Mouse (Mus musculus) heart, postnatal 10 days (tissue): ENCODE measurements at regions not wholly inside any gene's neighbourhood (a gene's known extent, or its start where the extent isn't known, plus 50 kb on each side); places are given as distances from the start of the nearest gene placed in this dataset.

Experiments used
- DNase-seq, 2 experiments: peaks; one replicate each; pipeline ENCODE4 v3.0.0; 2021
- intact Hi-C: fragments of 180-260 bp; cut with DNase I; formaldehyde crosslinking; loops from one replicate; pipeline ENCODE4 v1.15.1; 2025

DNA sequence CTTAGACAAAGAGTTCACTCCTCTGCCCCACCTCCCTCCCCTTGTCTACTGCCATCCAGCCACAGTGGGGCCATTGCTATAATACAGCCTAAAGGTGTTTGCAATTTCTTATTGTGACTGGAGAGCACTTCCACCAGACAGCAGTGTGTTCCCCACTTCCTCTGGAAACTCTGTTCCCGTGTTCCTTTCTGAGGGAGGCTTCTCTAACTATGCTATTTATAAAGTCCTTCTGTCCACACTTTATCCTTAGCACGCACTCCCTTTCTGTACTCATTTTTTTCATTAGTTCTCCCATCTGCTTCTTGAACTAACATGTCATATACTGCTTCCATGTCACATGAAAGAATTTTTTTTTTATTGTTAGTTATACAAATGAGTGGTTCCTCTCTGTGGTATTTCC lies 52.0 kb upstream of the 4930432M17Rik start:
- DNase-seq: no peak
- intact Hi-C loops: no loop called here

DNA sequence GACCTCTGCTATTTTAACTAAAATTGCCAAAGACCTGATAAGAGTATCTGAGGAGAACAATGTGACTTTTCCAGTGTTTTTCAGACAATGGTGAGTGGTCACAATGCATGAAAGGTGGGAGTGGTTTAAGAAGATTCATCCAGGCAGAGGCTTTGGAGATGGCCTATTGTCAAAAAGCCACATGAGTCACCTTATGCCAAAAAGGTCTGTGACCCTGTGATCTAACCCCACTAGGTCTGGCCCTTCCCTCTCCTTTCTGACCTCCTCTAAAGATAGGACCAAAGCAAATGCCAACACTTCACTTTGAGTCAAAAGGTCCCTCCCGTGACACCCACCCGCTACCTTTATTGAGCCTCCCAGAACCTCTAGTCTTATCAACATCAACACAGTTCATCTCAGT lies 52.4 kb upstream of the 4930432M17Rik start:
- no peak for DNase-seq
- intact Hi-C loops: no loop called here

DNA sequence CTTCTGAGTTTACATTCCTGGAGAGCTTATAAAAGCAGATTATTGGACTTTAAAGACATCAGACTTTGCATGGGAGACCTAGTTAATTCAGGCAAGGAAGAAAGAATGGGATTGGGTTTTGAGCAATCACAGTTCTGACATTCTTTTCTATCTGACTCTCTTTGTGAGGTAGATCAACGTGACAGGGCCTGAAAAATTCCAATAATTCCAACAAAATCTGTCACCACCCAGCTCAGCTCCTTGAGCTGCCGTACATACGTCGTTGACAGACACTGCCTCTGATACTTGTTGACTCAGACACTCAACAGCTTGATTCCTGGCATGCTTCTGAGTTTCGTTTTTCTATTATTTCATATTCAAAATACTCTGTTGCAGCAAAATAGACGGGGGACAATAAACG lies 53.2 kb upstream of the 4930432M17Rik start:
- intact Hi-C loops: no loop called here
- DNase-seq: peak in 1 of 2 experiments; percentile 18

DNA sequence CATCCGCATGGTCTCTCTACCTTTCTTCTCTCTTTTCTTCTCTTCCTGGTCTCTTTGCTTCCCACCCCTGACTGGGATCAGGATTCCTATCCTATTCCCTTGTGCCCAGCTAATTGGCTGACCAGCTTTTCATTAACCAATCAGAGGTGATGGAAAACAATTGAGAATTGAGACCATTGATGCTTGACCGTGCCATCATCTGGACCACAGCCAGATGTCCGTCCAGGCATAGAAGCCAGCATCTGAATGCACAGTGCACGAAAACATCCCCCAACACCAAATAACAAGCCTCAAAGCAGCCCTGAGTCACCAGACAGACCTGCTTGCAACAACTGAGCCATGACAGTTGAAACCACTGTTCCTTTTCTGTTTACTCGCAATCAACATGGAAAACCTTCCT lies 54.5 kb upstream of the 4930432M17Rik start:
- DNase-seq: no peak
- intact Hi-C loops: no loop called here

DNA sequence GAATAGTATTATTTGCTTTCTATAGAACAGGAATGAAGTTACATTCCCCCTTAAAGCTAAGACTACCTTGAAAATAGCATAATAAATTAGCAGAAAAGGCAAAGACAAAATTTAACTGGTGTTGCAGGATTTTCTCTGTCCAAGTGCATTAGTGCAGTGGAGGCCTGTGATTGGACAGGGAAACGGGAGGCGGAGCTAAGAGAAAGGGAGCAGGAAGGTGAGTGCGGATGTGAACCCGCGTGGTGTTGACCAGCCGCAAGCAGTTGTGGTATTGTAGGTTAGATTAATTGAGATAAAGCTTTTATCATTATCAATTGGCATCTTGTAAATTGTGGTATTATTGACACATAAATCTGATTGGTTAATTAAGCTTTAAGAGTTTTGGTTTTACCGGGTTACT lies 55.8 kb upstream of the 4930432M17Rik start:
- intact Hi-C loops: no loop called here
- no peak for DNase-seq

DNA sequence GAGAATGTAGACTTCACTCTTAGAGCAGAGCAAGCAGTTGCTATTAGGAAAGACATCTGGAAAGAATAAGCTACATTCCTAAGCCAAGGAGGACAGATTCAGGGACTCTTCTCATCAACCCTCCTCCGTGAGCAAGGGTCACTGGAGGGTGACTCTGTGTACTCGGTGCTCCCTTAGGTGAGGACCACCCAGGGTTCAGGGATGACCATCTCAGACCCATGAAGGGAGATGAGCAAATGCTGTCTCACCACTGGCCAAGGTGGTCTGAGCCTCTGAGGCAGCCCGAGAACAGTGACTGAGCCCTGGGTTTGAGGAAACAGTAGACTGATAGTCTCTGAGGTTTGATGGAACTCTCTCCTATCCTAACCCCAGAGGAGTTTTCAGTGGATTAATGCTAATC lies 57.3 kb upstream of the 4930432M17Rik start:
- no peak for DNase-seq
- intact Hi-C loops: no loop called here

DNA sequence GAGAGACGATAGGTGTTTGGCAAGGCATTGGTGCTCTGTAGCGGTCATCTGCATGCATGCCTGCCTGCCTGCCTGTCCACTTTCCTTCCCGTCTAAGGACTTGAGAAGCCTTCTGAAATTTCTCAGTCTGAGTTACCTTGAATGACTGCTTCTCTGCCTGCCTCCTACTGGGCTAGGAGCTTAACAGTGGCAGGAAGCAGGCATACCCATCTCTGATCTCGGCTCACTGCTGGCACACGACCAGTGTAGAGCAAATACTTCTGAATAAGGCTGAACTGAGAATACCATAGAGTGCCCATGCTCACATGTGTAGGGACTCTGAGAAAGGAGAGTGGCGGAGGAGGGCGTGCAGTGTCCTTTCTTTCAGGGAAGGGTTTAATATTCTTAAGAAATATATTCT lies 60.7 kb upstream of the 4930432M17Rik start:
- intact Hi-C loops: no loop called here

DNA sequence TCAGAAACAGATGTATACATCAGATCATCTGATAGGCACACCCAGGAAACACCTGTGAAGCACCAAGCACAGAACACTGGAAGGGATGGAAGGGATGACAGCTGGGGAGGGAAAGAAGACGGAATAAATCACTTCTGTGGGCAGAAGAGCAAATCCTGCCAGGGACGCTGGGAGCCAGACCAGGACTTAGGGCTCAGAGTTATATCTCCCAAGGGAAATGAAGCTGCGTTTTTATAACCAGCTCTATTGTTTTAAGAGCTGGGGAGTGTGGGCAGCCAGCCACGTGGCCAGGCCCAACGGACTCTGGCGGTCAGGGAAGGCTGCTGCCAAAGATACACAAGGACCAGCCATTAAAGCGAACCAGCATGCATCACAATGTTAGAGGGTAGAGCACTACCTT lies 61.5 kb upstream of the 4930432M17Rik start:
- intact Hi-C loops: no loop called here
- DNase-seq: peak; percentile 40 to 53

More for the DNA sequence above, 60.7 kb upstream of the 4930432M17Rik start:
- no peak for DNase-seq

DNA sequence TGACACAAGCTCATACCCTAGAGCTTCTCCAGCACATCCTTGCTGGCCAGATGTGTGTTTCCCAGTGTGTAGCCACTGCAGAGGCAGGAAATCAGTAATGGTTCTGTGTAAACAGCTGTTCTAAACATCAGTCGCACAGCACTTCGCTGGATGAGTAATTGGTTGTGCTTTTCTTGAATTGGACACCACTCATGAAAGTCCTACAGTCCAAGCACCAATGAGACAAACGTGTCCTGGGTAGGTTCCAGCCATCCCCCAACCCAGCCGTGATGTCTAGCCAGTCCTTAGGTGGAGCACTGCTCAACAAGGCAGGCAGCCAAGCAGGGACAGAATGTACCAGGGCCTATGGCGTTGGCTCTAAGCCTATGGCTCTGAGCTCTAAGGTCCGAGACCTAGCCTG lies 65.8 kb upstream of the 4930432M17Rik start:
- no peak for DNase-seq
- intact Hi-C loops: no loop called here

DNA sequence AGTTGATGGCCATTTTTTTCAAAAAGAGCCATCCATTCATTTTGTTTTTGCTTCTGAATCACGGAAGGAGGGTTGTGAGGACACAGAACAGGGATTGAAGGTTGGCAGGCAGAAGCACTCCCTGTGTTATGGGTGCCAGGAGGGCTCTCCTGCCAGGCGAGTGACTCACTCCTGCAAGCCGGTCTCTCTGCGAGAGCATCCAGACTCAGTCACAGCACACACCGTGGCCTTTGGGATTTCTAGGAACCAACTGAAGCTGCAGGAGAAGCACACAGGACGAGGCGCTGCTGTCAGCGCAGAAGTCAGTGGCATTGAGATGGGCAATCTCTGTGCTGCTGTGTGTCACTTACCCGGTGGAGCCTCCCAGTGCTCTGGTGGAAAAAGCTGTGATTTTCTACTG lies 66.5 kb upstream of the 4930432M17Rik start:
- no peak for DNase-seq
- intact Hi-C loops: no loop called here

DNA sequence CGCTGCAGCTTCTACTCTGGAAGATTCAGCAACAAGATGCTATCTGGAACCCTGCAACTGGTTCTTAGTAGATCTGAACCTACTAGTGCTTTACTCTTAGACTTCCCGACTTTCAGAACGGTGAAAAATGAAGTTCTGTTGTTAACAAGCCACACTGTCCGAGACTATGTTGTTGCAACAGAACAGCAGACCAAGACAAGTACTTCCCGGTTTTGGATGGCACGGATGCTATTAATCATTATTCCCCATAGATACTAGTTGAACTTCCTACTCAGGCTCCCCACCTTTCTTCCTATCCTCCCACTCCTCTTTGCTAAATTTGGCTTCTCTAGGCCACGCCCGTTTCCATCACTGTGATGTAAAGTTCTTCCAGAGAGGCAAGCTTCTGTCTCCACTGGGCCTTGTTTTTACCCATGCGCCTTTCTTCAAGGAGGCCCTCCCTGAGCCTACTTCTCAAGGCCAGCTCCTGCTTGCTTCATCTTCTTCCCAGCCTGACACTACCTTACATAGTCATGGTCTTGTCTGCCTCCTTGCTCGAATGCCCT lies 67.7 kb upstream of the 4930432M17Rik start:
- intact Hi-C loops: no loop called here
- DNase-seq: no peak

DNA sequence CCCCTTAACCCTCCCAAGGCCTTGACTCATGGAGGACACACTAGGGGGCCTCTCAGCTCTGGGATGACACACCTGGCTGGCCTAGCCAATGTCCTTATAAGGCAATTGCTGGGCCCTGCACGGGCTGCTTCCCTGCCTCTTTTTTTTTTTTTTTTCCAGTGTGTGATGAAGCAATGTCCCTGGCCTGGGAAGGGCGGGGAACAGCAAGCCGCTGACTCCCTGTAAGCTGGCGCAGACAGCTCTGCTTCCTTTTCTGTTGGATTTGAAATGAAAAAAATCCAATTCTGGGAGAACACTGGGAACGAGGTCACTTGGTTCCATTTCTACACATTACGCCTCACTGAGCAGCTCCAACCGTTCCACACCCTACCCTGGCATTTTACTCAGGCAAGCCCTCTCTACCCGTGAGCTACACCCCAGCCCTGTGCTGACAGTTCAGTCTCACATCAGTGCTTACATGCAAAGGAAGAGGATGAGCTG lies 68.4 kb upstream of the 4930432M17Rik start:
- intact Hi-C loops: no loop called here
- peak; percentile 32 to 39 for DNase-seq

DNA sequence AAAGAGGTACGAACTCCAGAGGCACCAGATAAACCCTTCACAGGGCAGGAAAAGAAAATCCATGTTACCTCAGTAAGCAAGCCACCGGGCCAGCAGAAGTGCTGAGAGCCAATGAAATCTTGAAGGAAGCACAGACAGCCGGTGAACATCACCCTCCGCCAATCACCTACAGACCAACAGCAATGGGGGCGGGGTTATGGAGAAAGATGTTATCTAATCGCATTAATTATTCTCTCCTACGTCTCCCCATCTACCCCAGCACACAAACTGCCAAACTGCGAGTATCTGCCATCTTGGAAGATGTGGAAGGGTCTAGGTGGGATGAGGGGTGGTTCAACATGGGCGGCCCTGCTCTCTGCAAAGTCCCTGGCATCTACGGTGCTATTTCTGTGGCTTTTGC lies 68.6 kb upstream of the Slc44a3 start:
- intact Hi-C loops: no loop called here
- no peak for DNase-seq

DNA sequence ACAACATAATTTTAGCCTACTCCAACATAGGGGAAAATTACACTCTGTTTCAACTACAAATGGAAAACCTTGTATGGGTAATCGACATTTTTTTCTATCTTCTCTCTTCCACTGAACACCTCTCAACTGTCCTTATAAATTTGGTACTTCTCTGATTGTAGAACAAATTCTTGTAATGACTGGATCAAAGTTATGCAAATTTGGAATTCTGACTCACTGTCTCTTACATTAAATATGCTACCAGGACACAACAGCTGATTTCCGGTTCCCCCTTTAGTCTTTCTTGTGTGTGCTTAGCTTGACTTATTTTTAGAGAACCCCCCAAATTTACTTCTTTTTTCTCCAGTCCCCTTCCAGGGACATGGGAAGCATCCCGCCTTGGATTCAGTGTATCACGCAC lies 68.2 kb upstream of the Slc44a3 start:
- intact Hi-C loops: no loop called here
- no peak for DNase-seq

DNA sequence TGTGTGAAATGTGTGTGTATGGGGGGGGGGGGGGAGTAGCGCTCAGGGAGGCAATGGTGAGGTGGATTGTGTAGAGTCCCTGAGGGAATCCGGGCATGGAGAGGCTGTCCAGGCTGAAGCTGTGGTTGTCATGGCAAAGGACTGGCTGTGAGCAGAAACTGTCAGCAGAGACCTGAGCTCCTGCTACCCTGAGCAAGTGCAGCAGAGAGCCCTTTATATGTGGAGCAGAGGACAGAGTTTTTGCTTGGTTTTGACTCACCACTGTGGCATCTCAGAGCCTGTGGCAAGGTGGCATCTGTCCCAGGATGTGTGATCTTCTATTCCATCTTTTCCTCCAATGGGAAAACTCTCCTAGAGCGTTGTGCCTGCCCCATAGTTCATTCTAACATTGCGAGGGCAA lies 65.8 kb upstream of the Slc44a3 start:
- intact Hi-C loops: no loop called here
- no peak for DNase-seq

DNA sequence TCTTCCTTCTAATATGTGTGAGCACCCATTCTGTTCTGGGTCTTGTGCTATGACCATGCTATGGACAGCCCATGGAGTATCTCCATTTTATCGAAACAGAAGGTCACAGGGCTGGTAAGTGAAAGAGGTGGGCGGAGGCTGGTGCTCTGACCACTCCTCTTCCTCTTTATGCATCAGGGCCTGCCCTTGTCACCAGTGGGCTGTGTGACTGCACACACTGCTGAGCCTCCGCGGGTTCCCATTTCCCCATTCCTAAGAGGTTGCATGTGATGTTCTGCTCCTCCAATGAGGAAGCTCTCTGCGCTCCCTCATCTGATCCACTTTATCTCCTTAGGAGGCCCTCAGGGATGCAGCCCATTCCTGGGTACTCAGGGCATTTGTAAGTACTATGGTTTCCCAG lies 65.0 kb upstream of the Slc44a3 start:
- intact Hi-C loops: no loop called here

DNA sequence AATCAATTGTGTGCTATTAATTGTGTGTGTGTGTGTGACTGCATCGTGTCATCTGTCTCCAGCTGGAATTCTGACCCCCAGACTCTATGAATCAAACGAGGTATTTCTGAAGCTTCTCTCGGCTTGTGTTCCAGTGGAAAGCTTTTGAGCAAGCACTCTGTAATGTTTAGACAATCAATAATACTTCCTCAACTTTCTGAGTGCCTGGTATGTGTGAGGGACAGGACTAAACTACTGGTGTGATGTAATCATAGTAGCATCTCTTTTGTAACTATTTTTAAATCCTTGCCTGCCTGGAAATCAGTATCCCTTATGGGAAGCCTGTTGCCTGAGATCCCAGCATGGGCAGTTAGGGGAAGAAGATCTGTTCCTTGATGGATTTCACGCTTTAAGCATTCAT lies 62.4 kb upstream of the Slc44a3 start:
- intact Hi-C loops: no loop called here
- DNase-seq: no peak

More for the DNA sequence above, 65.0 kb upstream of the Slc44a3 start:
- DNase-seq: no peak

DNA sequence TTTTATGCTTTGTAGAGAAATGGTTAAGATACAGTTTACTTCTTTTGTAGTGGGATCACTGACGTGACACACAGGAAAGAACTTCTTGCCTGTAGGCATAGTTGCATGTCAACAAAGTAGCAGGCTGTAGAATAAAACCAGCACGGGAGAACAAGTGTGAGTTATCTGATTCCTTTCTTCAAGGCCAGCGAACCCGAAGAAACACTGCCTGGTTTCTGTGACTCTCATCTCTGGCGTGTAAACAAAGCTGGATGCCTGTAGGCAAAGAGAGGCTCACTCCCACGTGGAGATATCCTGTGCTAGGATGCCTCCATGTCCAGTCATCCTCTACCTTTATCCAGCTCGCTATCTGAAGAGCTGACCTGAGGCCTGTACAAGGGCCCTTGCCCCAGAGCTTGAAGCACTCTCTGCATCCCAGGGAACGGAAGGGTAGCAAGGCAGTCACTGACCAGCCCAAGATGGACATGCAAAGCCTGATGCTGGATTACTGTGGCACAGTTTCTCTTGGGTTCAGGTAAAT lies 61.5 kb upstream of the Slc44a3 start:
- DNase-seq: no peak
- intact Hi-C loops: no loop called here

DNA sequence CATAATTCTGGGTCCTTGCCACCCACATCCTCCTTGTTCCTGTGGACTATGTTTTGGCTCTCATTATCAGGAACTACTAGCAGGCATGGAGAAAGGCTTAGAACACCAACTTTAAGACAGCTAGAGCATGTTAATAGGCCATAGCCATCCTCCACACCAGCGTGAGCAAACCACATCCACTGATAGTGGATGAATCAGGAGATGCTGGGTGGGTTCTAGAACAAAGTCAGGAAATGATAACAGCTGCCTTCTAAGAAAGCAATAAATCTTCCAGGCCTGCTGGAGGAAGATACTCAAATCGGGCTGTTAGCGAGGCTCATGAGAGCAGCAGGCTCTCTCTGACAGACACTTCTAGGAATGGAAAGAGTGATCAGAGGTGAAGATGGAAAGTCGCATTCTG lies 60.9 kb upstream of the Slc44a3 start:
- DNase-seq: no peak
- intact Hi-C loops: no loop called here

DNA sequence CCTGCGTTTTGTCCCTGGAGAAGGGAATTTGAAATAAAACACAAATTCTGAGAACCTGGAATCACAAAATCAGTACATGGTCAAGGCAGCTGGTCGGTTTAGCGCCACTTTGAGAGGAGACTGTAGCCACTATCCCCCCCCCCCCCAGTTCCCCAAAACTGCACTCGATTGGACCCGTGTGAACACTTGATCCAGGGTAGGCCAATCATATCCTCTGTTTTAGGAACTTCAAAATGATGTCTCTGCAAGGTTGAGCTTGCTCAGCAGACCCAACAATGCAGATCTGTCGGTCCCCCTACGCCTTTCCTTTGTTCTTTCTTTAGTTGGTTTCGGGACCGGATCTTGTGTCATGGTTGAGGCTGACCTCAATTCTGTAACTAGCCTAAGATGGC lies 57.3 kb upstream of the Slc44a3 start:
- no peak for DNase-seq
- intact Hi-C loops: no loop called here

DNA sequence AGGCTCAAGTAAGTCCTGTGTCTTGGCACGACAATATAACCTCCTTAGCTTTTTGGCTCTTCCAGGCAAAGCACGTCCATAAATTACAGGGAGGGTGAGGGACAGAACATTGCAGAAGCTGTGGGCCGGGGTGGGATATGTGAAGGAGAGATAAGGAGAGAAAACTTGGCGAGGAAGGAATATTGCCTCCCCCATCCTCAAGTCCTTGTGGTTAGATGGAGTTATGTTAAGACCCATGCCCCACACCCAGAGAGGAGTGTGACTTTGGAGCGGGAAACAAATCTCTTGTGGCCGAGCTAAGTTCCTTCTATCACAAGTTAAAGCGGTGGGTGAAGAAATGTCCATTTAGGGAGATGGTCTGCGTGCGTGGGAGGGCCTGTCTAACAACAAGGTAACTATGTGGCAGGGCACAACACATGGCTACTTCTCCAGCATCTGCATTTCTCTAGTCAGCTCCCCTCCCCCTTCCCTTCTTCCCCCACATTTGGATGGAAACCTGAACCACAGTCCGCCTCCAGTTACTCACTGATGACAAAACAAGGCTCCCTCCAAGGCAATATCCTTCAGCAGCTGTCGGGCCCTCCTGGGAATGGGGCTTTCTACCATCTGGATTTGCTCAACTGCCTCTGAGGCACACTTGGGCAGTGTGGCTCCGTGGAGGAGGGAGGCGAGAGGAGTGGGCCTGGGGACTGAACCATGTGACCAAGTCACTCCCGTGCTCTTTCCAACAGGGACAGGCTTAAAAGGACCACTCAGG lies 56.7 kb upstream of the Slc44a3 start:
- intact Hi-C loops: no loop called here
- DNase-seq: peak; percentile 81 to 83

DNA sequence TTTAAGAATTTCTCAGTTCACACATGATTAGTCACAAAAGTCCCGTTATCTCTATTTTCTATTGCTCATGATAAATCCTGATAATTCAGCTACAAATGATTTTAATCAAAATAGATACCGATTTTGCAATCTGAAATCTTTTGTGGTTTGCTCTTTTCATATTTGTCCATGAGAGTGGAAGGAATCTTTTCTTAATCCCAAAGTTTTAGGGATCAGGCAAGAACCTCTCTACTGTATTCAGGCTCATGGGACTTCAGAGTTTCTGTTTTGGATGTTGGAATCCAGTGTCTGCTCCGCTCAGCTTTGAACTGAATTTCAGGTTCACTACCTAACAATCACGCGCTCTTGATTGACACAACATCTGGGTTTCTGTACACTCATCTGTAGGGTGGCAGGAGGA lies 53.1 kb upstream of the Slc44a3 start:
- intact Hi-C loops: no loop called here
- no peak for DNase-seq
